ENCODE assay signal across 15 mouse cellular contexts in genomic region chr1:179485784-179486540, GRCm38 (mm10). TPM values are rescaled to one million over a fixed set of nuclear protein-coding genes. Genes with fewer than 3 reads are reported as not detected.
A peak's percentile ranks its signal among the peaks of the same experiment; 100 is the strongest.
DNase-seq lines count a peak whose midpoint lies in the region; ATAC-seq and TF ChIP-seq lines count a peak whose summit lies in the region.
"Had no signal": no experiment of that assay in that cellular context is flagged by ENCODE, and none has a peak within 500 bp of the region (broad histone marks: within the 10 kb centered on the region; RNA-seq: fewer than 3 reads in every experiment).

No protein-coding gene starts in this region.

- H3K27me3 ChIP-seq in heart, embryonic 10.5 days (ENCODE audit: insufficient read depth, poor library complexity, severe bottlenecking): no peaks in the 10 kb centered on the region
- no peaks in the 10 kb centered on the region for H3K27me3 ChIP-seq in kidney, embryonic 16.5 days (ENCODE audit: insufficient read depth, low read length)
- no peaks in the 10 kb centered on the region for H3K27me3 ChIP-seq in kidney, adult 2 months (replicated peaks; ENCODE audit: control insufficient read depth, insufficient read depth, low read length)
- no peaks in the 10 kb centered on the region for H3K27me3 ChIP-seq in embryonic facial prominence, embryonic 13.5 days

- H3K4me3 ChIP-seq in heart, embryonic 10.5 days: no peak overlapping the region
- H3K4me3 ChIP-seq in kidney, embryonic 16.5 days (ENCODE audit: low read length): no peak overlapping the region
- no peak overlapping the region for H3K4me3 ChIP-seq in kidney, adult 2 months (ENCODE audit: insufficient read depth, low read depth, low read length)
- H3K4me3 ChIP-seq in embryonic facial prominence, embryonic 13.5 days: no peak overlapping the region

- peaks cover 24% of the 10 kb centered on the region for H3K4me1 ChIP-seq in heart, embryonic 10.5 days
- H3K4me1 ChIP-seq in kidney, embryonic 16.5 days (ENCODE audit: insufficient read depth, low read length): peaks cover 13% of the 10 kb centered on the region
- H3K4me1 ChIP-seq in kidney, adult 2 months (ENCODE audit: control insufficient read depth, insufficient read depth, low read length): no peaks in the 10 kb centered on the region
- H3K4me1 ChIP-seq in embryonic facial prominence, embryonic 13.5 days: peaks cover 15% of the 10 kb centered on the region

- no peak overlapping the region for H3K9ac ChIP-seq in kidney, embryonic 16.5 days (replicated peaks; ENCODE audit: low read length)
- no peak overlapping the region for H3K9ac ChIP-seq in embryonic facial prominence, embryonic 13.5 days
- H3K9ac ChIP-seq: liver, postnatal 0 days had no signal

- DNase-seq in heart, embryonic 10.5 days (ENCODE audit: low spot score): no peak
- no peak for DNase-seq in heart, postnatal 25 days (ENCODE audit: low spot score)
- no peak for DNase-seq in kidney, adult 2 months
- DNase-seq in ES-CJ7 (ENCODE audit: low read depth, low spot score): peak; percentile 61
- no peak for DNase-seq in cerebellum, adult 9-11 months
- DNase-seq in layer of hippocampus, adult 11-12 months (ENCODE audit: low spot score): no peak
- DNase-seq: cerebellum, adult 11-12 months; kidney, postnatal 36 days; layer of hippocampus, postnatal 36 days; liver, postnatal 0 days; right cerebral cortex, postnatal 14 days had no signal

- H3K36me3 ChIP-seq in heart, embryonic 10.5 days: peaks cover 3% of the 10 kb centered on the region; the same call in 1 of the 2 replicates
- H3K36me3 ChIP-seq in kidney, embryonic 16.5 days (ENCODE audit: insufficient read depth, low read length): 0 out of 2 replicates have a peak, but pooled peaks cover 3% of the 10 kb centered on the region
- no peaks in the 10 kb centered on the region for H3K36me3 ChIP-seq in kidney, adult 2 months (ENCODE audit: control insufficient read depth, insufficient read depth, low read length)
- no peaks in the 10 kb centered on the region for H3K36me3 ChIP-seq in embryonic facial prominence, embryonic 13.5 days

- peak overlapping the region; percentile 69 for H3K27ac ChIP-seq in heart, embryonic 10.5 days
- peak overlapping the region; percentile 40; the same call in 1 of the 2 replicates for H3K27ac ChIP-seq in kidney, embryonic 16.5 days (ENCODE audit: low read length)
- no peak overlapping the region for H3K27ac ChIP-seq in kidney, adult 2 months (ENCODE audit: insufficient read depth, low read depth, low read length)
- peak overlapping the region; percentile 23 for H3K27ac ChIP-seq in embryonic facial prominence, embryonic 13.5 days

- H3K9me3 ChIP-seq in heart, embryonic 10.5 days: no peaks in the 10 kb centered on the region
- H3K9me3 ChIP-seq in kidney, embryonic 16.5 days (ENCODE audit: low read length): no peaks in the 10 kb centered on the region
- no peaks in the 10 kb centered on the region for H3K9me3 ChIP-seq in embryonic facial prominence, embryonic 13.5 days

- TF ChIP-seq CTCF in kidney, adult 2 months (conservative IDR thresholded peaks at IDR 0.05; ENCODE audit: insufficient read depth, insufficient read length, low read depth, low read length): no peak

- intact Hi-C loops in heart, postnatal 25 days (cut with DNase I): no loop called here

- 33% methylated on average over 3 of the region's 3 CpGs for WGBS in heart, embryonic 10.5 days
- 28% methylated on average over 3 of the region's 3 CpGs for WGBS in kidney, embryonic 16.5 days
- WGBS in kidney, adult 2 months: 32% methylated on average over 3 of the region's 3 CpGs
- 32% methylated on average over 3 of the region's 3 CpGs for WGBS in embryonic facial prominence, embryonic 13.5 days

- TF ChIP-seq POLR2A in kidney, adult 2 months (IDR thresholded peaks at IDR 0.05; ENCODE audit: low read depth, low read length): no peak

- 0 out of 2 replicates have a peak, but pooled peaks have one; percentile 16 for ATAC-seq in kidney, embryonic 16.5 days (ENCODE audit: low FRiP score, low TSS enrichment)
- no peak for ATAC-seq in embryonic facial prominence, embryonic 13.5 days (ENCODE audit: insufficient number of reproducible peaks, insufficient read depth, low FRiP score, low TSS enrichment, low read depth)
- ATAC-seq: inflammation-experienced regulatory T-cells, adult 6 months; liver, postnatal 0 days had no signal

- H3K4me2 ChIP-seq in kidney, embryonic 16.5 days (replicated peaks; ENCODE audit: low read depth, low read length): no peak overlapping the region
- H3K4me2 ChIP-seq in embryonic facial prominence, embryonic 13.5 days: no peak overlapping the region
- H3K4me2 ChIP-seq: midbrain, embryonic 11.5 days had no signal

RNA-seq across cellular contexts. Expression of gene Smyd3, which starts 31.9 kb away (rescaled TPM):
- polyA plus RNA-seq in heart, embryonic 10.5 days (2016; fragmentation: Nextera tagmentation; extraction: Ambion mirVana): 11.4 and 16.1 TPM in 2 replicates
- 1 to 10 TPM; 5.6 to 6.0 TPM for total RNA-seq in heart, postnatal 25 days (2021)
- 20.2 and 21.4 TPM in 2 replicates for polyA plus RNA-seq in kidney, embryonic 16.5 days (2015; fragmentation: Nextera tagmentation; extraction: Ambion mirVana)
- 4.0 and 5.2 TPM in 2 replicates for polyA plus RNA-seq in kidney, adult 2 months (2012; rRNA removed)
- 30.1 and 31.4 TPM in 2 replicates for polyA plus RNA-seq in embryonic facial prominence, embryonic 13.5 days (2015; fragmentation: Nextera tagmentation; extraction: Ambion mirVana)
